Mouse (Mus musculus): ENCODE measurements around the gene Eed.

Eed gene

DNA sequence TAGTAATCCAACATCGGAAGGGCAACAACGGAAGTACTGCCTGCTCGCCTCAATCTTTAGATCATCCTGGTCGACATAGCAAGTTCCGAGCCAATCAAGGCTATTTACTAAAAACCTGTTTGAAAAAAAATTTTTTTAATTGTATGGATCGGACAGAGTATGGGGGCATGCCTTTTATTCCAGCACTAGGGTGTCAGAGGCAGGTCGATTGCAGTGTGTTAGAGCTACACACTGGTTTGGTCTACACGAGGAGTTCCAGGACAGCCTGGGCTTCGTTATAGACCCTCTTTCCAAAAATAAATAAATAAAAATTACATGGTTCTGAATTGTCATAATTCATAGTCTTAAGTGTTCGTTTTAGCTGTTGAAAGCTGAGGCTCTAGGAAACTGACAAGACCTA is 774 bp upstream of the Eed start:
- DNase-seq (ENCODE audit: extremely low spot score, low spot score): no peak

DNA sequence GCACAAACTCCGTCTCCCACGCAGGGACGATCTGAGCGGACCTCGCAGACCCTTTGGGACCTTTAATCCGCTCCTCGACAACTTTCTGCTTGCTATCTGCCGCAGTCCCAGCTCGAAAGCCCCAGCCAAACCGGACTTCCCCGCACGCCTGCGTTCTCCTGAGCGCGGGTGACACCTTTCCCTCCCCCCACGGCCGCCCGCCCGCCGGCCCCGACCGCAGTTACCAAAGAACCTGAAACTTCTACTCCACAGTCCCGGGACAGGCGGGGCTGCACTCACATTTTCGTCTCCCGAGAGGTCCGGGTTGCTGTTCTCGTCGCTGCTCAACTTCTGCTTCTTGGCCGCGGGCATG is 674 bp downstream of the Eed start:
- no peak for DNase-seq (ENCODE audit: extremely low spot score, low spot score)

GRCm38 (mm10) chr7:89979432-89980130 is 1.2 kb downstream of the Eed start:
- DNase-seq (ENCODE audit: extremely low spot score, low spot score): no peak

DNA sequence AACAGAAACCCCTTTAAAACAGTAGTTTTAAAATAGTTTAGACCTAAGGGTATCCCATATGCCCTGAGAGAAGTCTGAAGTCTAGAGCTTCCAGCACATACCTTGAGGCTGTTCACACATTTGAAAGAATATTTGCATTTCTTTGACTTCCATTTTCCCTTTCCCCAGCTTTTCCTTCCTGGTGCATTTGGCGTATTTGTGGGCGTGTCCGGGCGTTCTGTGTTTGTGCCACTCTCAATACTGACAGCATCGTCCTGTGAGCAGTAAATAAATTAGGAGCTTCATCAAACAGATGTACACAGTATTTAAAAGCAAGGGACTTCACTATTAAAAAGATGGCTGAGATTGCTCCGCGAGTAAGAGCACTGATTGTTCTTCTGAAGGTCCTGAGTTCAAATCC is 4.0 kb downstream of the Eed start:
- no peak for DNase-seq (ENCODE audit: extremely low spot score, low spot score)

- no peak for DNase-seq (ENCODE audit: extremely low spot score, low spot score)
These were observed 5.2 kb downstream of the Eed start for GRCm38 (mm10) chr7:89975571-89975970.

DNA sequence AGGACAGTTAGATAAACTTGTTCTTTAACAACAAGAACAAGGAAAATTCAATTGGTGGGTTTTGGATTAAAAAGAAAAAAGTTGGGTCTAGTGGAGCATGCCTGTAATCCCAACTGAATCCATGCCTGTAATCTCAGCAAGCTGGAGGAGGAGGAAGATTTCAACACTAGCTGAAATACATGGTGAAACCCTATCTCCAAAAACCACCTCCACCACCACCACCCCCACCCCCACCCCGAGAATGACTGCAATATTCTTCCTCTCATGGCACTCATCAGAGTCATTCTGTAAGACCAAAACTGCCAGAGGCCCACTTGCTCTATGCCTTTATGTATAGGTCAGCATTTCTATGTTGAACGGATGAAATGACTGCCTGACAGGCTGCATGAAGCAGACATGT is 13.5 kb downstream of the Eed start:
- DNase-seq (ENCODE audit: extremely low spot score, low spot score): no peak

DNA sequence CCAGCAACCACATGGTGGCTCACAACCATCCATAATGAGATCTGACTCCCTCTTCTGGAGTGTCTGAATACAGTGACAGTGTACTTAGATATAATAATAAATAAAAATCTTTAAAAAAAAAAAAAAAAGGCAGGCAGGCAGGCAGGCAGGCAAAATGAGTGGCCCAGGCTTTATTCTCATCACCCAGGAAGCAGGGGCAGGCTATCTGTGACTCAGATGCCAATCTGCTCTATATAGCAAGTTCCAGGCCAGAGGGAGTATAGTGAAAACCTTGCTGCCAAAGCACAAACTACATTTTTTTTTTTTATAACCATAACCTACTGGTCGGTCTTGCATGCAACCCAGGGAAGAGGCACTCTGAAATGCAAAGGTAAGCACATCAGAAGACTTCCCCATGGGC is 14.0 kb downstream of the Eed start:
- DNase-seq (ENCODE audit: extremely low spot score, low spot score): no peak

GRCm38 (mm10) chr7:89963135-89963534 is 17.6 kb downstream of the Eed start:
- DNase-seq (ENCODE audit: extremely low spot score, low spot score): no peak

- DNase-seq (ENCODE audit: extremely low spot score, low spot score): no peak
These were observed 23.5 kb downstream of the Eed start for GRCm38 (mm10) chr7:89957300-89957699.

DNA sequence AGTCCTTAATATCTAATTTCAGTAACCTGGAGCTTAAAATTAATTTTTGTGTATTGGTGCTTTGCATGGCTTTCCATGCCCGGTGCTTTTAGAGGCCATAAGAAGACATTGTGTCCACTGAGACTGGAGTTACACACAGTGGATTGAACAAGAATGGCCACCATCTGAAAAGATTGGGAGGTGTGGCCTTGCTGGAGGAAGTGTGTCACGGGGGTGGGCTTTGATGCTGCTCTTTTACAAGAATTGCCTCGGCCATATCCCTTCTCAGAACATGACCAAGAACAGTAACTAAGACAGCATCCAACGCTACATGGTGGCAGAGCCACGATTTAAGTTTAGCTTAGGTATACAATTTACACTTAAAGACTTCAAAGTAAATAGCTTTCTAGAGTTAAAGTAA is 26.5 kb downstream of the Eed start:
- DNase-seq (ENCODE audit: extremely low spot score, low spot score): no peak

DNA sequence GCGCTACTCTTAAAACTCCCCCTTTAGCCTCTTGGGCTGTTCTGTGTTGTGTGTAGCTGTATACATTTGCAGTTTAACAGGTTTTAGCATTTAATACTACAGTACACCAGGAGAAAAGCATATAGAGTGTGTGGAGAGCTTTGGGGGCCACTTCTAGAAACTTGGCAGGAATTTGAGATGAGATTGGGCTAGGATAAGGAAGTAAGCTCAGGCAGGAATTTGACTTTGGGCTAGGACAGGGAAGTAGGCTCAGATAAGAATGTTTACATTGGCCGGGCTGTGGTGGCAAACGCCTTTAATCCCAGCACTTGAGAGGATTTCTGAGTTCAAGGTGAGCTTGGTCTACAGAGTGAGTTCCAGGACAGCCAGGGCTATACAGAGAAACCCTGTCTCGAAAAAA is 31.4 kb downstream of the Eed start:
- DNase-seq (ENCODE audit: extremely low spot score, low spot score): no peak

- DNase-seq (ENCODE audit: extremely low spot score, low spot score): no peak
These were observed 32.8 kb downstream of the Eed start for GRCm38 (mm10) chr7:89948026-89948425.

DNA sequence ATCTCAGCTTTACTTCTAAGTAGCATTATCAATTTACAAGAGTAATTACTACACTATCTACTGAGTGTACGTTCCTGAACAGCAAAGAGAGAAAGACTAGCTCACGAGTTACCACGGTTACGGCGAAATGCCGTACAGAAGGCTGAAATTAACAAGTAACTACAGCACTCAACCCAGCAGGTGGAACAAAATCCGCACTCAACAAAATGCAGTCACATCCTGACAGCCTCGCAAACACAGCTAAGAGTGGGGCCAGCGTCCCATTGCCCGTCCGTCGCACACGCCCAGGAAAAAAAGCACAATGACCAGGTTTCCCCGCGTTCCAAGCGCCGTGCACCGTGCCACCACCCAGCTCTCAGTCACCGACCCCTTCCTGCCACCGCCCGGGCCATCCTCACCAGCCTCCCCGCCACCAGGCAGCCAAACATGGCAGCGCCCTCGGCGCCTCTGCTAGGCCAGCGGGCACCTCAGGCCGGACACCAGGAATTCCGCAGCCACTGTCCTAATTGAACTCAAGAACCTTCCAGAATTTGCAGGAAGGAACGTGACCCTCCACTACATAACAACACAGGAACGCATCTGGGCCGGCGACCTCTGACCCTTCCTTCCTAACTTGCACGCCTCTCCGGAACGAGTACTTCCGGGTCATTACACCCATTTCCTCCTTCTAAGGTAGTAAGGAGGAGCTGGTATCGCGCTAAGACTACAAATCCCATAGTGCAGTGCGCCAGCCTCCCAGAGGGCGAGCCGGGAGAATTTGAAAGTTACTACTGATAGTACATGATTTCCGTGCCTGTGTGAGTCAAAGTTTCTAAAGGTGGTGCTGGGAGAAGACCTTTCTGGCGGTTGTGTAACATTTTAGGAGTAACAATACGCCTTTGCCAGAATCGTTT is 40.0 kb downstream of the Eed start, which contains the start of gene Hikeshi:
TSS of gene Hikeshi (minus strand) at position 634 of the 893 bp plus-strand sequence.
- DNase-seq (ENCODE audit: extremely low spot score, low spot score): peak; percentile 93

DNA sequence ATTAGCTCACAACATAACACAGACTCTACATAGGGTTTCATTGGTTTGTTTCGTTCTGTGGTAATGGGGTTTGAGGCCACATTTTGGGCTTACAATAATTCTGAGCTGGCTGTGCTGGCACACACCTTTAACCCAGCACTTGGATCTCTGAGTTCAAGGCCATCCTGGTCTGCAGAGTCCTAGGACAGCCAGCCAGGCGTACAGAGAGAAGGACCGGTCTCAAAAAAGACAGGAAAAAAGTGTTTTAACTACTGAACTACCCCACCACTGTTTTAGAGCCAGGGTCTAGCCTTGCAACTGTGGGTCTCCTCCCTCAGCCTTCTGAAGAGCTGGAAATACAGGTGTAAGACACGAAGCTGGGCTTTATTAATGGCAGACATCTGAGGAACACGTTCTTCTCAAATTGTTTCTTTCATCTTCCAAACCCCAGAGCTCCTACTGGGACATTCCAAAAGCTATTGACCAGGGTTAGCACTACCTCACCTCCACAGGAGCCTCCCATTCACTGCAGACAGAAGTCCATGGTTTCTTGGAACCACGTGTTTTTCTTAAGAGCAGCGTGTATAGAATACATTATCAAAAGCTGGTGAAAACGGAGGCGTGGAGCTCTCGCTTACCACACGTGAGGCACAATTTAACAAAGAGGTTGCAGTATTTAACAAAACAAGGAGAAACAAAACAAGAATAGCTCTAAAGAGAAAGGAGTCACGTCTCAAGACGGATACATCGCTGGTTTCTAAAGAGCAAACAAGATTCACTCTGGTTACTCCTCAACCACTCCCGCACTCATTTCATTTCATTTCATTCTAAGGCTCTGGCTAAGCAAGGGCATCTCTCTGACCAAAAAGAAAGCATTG is 41.1 kb downstream of the Eed start:
- no peak for DNase-seq (ENCODE audit: extremely low spot score, low spot score)

DNA sequence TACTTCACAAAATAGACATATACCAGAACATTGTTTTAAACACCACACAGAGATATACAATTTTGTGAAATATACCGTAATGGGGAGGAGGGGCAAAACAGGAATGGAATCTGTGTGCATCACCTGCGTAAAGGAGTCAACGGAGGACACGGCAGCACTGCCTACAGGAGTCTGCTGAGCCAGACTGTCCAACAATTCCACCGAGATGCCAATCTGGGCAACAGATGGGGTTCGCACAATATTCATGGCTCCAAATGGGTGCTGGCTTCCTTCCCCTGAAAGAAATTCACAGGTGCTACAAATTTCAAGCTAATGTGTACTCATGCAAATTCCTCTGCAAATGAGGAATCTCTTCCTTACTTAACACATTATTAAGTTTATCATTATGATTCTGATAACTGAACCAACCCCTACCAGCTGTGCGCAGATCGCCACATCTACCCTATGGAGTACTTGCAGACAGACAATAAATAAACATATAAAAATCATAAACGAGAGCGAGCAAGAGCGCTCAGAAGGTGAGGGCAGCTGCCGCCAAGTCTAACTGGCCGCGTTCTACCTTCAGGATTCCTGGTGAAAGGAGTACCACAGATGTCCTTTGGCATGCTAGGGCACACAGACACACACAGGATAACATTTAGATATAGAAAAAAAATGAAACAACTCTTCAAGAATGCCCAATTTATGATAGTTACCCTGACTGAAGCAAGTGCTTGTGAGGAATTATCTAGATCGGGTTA is 57.2 kb downstream of the Eed start:
- no peak for DNase-seq (ENCODE audit: extremely low spot score, low spot score)

GRCm38 (mm10) chr7:89917776-89918175 is 63.0 kb downstream of the Eed start:
- no peak for DNase-seq (ENCODE audit: extremely low spot score, low spot score)

- no peak for DNase-seq (ENCODE audit: extremely low spot score, low spot score)
These were observed 64.1 kb downstream of the Eed start for GRCm38 (mm10) chr7:89916711-89917110.

DNA sequence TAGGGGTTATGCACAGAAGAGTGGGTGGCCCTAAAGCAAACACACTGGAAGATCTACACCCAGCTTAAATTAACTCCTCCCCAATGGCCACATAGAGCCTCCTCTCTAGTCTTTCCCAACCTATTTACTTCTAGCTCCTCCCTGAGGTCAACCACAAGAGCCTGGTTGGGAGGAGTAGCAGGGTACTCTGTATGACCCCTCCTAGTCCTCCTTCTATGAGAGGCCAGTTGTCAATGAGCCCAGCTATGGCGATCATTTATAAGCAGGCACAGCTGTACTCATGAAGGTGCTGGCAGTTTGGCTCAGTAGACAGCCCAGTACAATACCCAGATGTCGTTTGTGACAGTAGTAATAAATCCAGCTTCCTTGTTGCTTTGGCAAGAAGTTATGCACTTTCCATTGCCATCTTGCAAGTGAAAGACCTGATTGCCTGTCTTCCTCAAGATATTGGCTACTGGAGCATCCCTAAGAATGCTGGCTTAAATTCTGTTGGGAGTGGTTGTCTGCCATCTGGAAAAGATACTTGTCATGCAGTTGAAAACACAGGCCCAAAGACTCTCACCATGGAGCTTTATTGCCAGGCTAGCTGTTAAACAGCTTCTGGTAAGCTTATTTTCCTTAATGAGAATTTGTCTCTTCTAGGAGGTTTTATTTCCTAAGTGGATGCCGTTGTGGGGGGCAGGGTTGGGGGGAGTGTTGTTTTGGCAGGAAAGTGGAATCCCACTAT is 67.2 kb downstream of the Eed start:
- DNase-seq (ENCODE audit: extremely low spot score, low spot score): no peak

GRCm38 (mm10) chr7:89912356-89912755 is 68.4 kb downstream of the Eed start:
- no peak for DNase-seq (ENCODE audit: extremely low spot score, low spot score)

DNA sequence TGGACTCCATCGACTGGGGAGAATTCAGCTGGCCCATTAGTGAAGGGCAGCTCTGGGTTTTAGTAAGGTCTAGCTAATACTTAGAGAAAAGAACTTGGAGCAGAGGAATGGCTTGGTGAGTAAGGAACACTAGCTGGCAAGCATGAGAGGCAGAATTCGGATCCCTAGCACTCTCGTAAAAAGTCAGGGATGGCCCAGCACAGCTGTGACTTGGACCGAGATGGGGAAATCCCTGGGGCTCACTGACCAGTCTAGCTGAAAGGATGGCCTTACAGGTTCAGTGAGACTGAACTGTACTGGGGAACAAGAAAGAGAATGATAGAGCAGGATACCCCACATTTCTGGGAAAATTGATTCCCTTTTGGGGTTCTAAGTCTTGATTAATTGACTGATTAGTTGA is 71.1 kb downstream of the Eed start:
- DNase-seq (ENCODE audit: extremely low spot score, low spot score): no peak

Data from neural tube, embryonic 10.5 days (tissue).